Mouse (Mus musculus): ENCODE measurements around the gene Top3a.
"Not testable (repeated sequence)": the region's sequence is repeated elsewhere in the genome, so short reads cannot be mapped to it uniquely, and the experiment has no call there.

The Top3a gene

DNA sequence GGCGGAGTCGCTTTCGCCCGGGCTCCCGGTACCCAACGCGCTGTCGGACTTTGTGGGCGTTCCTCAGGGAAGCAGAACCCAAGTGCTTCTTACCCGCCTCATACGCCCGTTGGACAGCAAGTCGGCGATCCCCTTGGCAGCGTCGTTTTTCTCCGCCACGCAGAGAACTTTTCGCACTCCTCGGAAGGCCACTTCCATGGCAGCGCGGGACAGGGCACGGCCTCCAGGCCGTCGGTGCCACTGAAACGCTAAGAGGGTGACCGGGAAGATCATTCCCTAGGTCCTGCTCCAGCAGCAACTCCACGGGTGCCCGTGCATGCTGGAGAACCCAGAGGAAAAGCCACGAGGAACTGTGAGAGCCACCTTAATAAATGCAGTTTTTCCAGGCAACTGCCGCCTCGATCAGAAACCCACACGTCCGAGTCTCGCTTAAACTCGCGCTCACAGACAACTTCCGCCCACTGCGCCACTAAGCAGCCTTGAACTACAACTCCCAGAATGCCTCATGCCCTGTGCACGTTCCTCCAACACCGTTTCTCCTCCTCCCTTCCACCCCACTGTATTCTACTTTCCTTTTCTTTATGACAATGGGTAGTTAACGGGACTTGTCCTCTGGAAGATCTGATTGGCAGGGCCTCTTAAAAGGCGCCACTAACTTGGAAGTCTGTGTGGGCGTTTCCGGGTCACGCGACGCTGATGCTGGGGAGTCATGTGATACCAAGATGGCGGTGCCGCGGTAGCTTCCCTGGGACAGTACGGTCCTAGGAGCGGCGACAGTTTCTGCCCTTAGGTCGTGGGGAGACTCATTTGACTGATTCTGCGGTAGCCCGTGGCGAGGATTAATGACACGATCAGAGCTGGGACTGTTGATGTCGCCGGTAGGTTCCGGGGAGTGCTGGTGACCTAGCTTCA is at the start of gene Top3a, which contains the start of gene Smcr8:
Gene Top3a (minus strand): TSS at position 537 of the 912 bp plus-strand sequence.
Gene Smcr8 (plus strand): TSS at position 696 of the 912 bp plus-strand sequence.
- Histone ChIP-seq H3K9me3 (ENCODE audit: low read length) (no peaks in the 10 kb centered on the region), H3K36me3 (ENCODE audit: insufficient read depth, low read length) (peaks cover 50% of the 10 kb centered on the region), H3K4me3 (replicated peaks; ENCODE audit: low read length) (peak within 1 kb of the TSS; percentile 98), H3K27me3 (ENCODE audit: insufficient read depth, low read length) (no peaks in the 10 kb centered on the region), H3K4me1 (replicated peaks; ENCODE audit: low read depth, low read length) (peaks cover 63% of the 10 kb centered on the region)
- TF ChIP-seq CTCF (conservative IDR thresholded peaks at IDR 0.05; ENCODE audit: low read length) (no peak), NANOG (IDR thresholded peaks at IDR 0.05; ENCODE audit: borderline replicate concordance, low read length) (peak; percentile 51; the same call in 1 of the 2 replicates)

DNA sequence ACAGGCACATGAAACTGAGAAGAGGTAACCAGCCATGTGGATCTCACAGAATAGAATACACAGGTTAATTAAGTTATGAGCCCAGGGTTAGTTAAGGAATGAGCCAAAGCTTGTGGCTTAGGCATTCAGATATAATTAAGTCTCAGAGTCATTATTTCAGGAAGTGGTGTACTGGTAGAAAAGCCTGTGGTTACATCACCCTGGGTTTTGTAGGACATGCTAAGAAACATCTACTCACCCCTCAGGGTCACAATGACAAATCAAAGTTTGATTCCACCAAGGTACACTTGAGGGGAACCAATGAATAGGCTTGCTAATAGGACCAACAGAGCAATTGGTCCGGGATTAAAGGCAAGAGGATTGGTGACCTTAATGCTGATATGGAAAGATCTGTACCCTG is 49.5 kb upstream of the Top3a start:
- Histone ChIP-seq H3K36me3 (ENCODE audit: insufficient read depth, low read length) (peaks cover 4% of the 10 kb centered on the region; the same call in 1 of the 2 replicates), H3K9me3 (ENCODE audit: low read length) (no peaks in the 10 kb centered on the region), H3K4me1 (replicated peaks; ENCODE audit: low read depth, low read length) (peaks cover 9% of the 10 kb centered on the region), H3K4me3 (replicated peaks; ENCODE audit: low read length) (no peak overlapping the region), H3K27me3 (ENCODE audit: insufficient read depth, low read length) (peaks cover 7% of the 10 kb centered on the region; the same call in 1 of the 2 replicates)
- no peak for TF ChIP-seq NANOG (IDR thresholded peaks at IDR 0.05; ENCODE audit: borderline replicate concordance, low read length)
- TF ChIP-seq CTCF (conservative IDR thresholded peaks at IDR 0.05; ENCODE audit: low read length), result no peak
- TF ChIP-seq POU5F1 (IDR thresholded peaks at IDR 0.05; ENCODE audit: borderline replicate concordance, low read length), result no peak

DNA sequence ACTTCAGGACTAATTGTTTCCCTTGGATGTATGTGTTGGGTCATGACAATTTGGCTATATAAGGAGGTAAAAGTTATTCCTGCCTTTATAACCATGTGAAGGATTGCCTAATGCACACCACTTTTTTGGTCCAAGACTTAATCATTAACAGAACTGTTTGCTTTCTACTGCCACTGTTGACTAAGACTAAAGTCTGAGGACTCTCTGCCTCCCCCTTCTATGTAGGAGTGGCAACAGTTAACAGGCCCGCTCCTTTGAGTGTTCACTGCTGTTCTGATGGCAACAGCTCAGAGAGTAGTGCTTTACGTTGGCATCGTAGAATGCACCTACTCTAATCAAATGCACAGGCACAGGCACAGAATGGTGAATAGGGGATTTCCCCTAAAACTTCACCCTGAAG is 48.0 kb upstream of the Top3a start:
- Histone ChIP-seq H3K27me3 (ENCODE audit: insufficient read depth, low read length) (peaks cover 7% of the 10 kb centered on the region; the same call in 1 of the 2 replicates), H3K36me3 (ENCODE audit: insufficient read depth, low read length) (no peaks in the 10 kb centered on the region), H3K9me3 (ENCODE audit: low read length) (no peaks in the 10 kb centered on the region), H3K4me3 (replicated peaks; ENCODE audit: low read length) (no peak overlapping the region), H3K4me1 (replicated peaks; ENCODE audit: low read depth, low read length) (0 out of 2 replicates have a peak, but pooled peaks cover 1% of the 10 kb centered on the region)
- TF ChIP-seq POU5F1 (IDR thresholded peaks at IDR 0.05; ENCODE audit: borderline replicate concordance, low read length), result no peak
- no peak for TF ChIP-seq CTCF (conservative IDR thresholded peaks at IDR 0.05; ENCODE audit: low read length)
- TF ChIP-seq NANOG (IDR thresholded peaks at IDR 0.05; ENCODE audit: borderline replicate concordance, low read length), result no peak

- no peaks in the 10 kb centered on the region for H3K4me1 ChIP-seq (replicated peaks; ENCODE audit: low read depth, low read length)
- TF ChIP-seq CTCF (conservative IDR thresholded peaks at IDR 0.05; ENCODE audit: low read length) (no peak), POU5F1 (IDR thresholded peaks at IDR 0.05; ENCODE audit: borderline replicate concordance, low read length) (no peak), NANOG (IDR thresholded peaks at IDR 0.05; ENCODE audit: borderline replicate concordance, low read length) (no peak)
- no peaks in the 10 kb centered on the region for H3K9me3 ChIP-seq (ENCODE audit: low read length)
These were observed 46.6 kb upstream of the Top3a start for GRCm38 (mm10) chr11:60823771-60824170.

DNA sequence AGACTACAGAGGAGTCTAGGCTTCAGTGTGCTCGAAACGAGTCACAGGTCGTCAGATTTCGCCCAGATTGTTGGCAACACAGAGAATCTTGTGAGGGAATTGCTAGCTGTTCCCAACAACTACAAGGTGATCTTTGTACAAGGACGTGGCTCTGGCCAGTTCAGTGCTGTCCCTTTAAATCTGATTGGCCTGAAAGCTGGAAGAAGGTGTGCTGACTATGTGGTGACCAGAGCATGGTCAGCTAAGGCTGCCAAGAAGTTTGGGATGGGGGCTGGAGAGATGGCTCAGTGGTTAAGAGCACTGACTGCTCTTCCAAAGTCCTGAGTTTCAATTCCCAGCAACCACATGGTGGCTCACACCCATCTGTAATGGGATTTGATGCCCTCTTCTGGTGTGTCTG is 39.2 kb upstream of the Top3a start:
- Histone ChIP-seq H3K9me3 (ENCODE audit: low read length) (no peaks in the 10 kb centered on the region), H3K36me3 (ENCODE audit: insufficient read depth, low read length) (no peaks in the 10 kb centered on the region), H3K4me3 (replicated peaks; ENCODE audit: low read length) (no peak overlapping the region), H3K27me3 (ENCODE audit: insufficient read depth, low read length) (no peaks in the 10 kb centered on the region), H3K4me1 (replicated peaks; ENCODE audit: low read depth, low read length) (peaks cover 5% of the 10 kb centered on the region)
- TF ChIP-seq POU5F1 (IDR thresholded peaks at IDR 0.05; ENCODE audit: borderline replicate concordance, low read length) (no peak), CTCF (conservative IDR thresholded peaks at IDR 0.05; ENCODE audit: low read length) (no peak), NANOG (IDR thresholded peaks at IDR 0.05; ENCODE audit: borderline replicate concordance, low read length) (no peak)

More at GRCm38 (mm10) chr11:60823771-60824170, 46.6 kb upstream of the Top3a start:
- Histone ChIP-seq H3K36me3 (ENCODE audit: insufficient read depth, low read length) (no peaks in the 10 kb centered on the region), H3K27me3 (ENCODE audit: insufficient read depth, low read length) (peaks cover 7% of the 10 kb centered on the region; the same call in 1 of the 2 replicates), H3K4me3 (replicated peaks; ENCODE audit: low read length) (no peak overlapping the region)

GRCm38 (mm10) chr11:60811618-60812017 is 34.5 kb upstream of the Top3a start, which contains the start of gene Shmt1:
Shmt1 (minus strand) TSS chr11:60811718.
- peaks cover 33% of the 10 kb centered on the region for H3K36me3 ChIP-seq (ENCODE audit: insufficient read depth, low read length)
- not testable (repeated sequence) for H3K9me3 ChIP-seq (ENCODE audit: low read length); H3K27me3 ChIP-seq (ENCODE audit: insufficient read depth, low read length)
- H3K4me3 ChIP-seq (replicated peaks; ENCODE audit: low read length), result peak within 1 kb of the TSS; percentile 88
- peaks cover 39% of the 10 kb centered on the region for H3K4me1 ChIP-seq (replicated peaks; ENCODE audit: low read depth, low read length)

- Histone ChIP-seq H3K36me3 (ENCODE audit: insufficient read depth, low read length) (peaks cover 39% of the 10 kb centered on the region), H3K4me1 (replicated peaks; ENCODE audit: low read depth, low read length) (peaks cover 39% of the 10 kb centered on the region), H3K4me3 (replicated peaks; ENCODE audit: low read length) (peak overlapping the region; percentile 88), H3K9me3 (ENCODE audit: low read length) (no peaks in the 10 kb centered on the region), H3K27me3 (ENCODE audit: insufficient read depth, low read length) (no peaks in the 10 kb centered on the region)
- no peak for TF ChIP-seq CTCF (conservative IDR thresholded peaks at IDR 0.05; ENCODE audit: low read length)
These were observed 33.9 kb upstream of the Top3a start for GRCm38 (mm10) chr11:60811054-60811460.

DNA sequence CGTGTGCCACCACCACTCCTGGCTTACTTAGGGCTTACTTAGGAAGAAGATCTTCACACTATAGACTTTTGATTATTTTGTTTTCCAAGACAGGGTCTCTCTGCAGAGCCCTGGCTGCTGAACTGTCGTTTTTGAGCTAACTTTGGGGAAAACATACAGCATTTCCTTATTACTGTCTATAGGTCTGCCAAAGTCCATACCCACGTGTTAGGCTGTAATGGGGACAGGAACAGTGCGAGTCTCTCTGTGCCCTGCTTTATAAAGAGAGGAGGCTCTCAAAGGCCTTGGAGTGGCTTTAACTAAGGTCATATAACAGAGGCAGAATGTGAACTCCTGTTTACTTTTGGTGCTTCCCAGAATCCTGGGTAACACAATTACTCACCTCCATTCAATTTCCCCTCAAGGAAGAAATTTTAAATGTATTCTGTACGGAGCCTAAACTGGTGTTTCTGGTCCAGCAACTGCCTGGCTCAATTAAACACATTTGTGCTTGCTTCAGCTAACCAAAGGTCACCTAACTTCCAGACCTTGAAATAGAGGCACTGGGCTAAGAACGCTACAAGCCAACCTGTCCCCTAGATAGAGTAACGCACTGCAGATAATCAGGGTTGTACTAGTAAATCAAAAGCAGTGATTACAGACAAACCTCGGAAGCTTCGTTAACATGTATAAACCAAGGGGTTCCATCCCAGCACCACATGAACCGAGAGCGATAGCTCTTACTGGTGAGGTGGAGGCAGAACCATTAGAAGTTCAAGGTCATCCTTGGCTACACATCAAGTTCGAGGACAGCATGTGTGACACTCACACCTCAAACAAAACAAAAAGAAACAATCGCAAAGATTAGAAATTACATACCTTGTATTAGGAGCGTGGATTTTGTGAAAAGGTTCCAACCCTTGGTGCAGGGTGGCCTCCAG is 33.1 kb upstream of the Top3a start:
- Histone ChIP-seq H3K9me3 (ENCODE audit: low read length) (no peaks in the 10 kb centered on the region), H3K27me3 (ENCODE audit: insufficient read depth, low read length) (no peaks in the 10 kb centered on the region), H3K4me1 (replicated peaks; ENCODE audit: low read depth, low read length) (peaks cover 39% of the 10 kb centered on the region), H3K4me3 (replicated peaks; ENCODE audit: low read length) (peak overlapping the region; percentile 88), H3K36me3 (ENCODE audit: insufficient read depth, low read length) (peaks cover 46% of the 10 kb centered on the region)
- TF ChIP-seq POU5F1 (IDR thresholded peaks at IDR 0.05; ENCODE audit: borderline replicate concordance, low read length), result no peak
- no peak for TF ChIP-seq CTCF (conservative IDR thresholded peaks at IDR 0.05; ENCODE audit: low read length)
- TF ChIP-seq NANOG (IDR thresholded peaks at IDR 0.05; ENCODE audit: borderline replicate concordance, low read length), result no peak

Measured in E14TG2a.4 (cell line).